Mouse (Mus musculus): ENCODE data around the gene Tmub2. TPM values are rescaled to one million over a fixed set of nuclear protein-coding genes. Genes with fewer than 3 reads are reported as not detected.

Gene Tmub2
- polyA plus RNA-seq, 1 experiment, result 74.1 TPM

DNA sequence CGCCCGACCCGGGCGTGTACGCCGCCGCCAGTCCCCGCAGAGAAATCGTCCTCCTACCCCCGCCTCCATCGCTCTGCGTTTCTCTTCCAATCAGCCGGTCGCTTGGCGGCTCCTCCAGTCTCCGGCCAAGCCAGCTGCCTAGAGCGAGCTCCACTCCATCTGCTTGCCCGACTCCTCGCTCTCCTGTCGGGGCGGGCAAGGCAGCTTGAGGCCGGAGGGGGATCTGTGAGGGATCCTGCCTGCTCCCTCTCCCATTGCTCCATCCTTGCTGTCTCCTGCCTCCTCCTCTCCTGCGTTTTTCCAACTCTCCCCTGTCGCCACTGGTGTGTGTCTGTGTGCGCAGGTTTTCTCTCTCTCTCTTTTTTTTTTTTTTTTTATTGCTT is 34.7 kb downstream of the Tmub2 start, which contains the start of gene Ubtf:
Gene Ubtf (minus strand): TSS at position 333 of the 383 bp plus-strand sequence.
- peak; percentile 67 for DNase-seq

DNA sequence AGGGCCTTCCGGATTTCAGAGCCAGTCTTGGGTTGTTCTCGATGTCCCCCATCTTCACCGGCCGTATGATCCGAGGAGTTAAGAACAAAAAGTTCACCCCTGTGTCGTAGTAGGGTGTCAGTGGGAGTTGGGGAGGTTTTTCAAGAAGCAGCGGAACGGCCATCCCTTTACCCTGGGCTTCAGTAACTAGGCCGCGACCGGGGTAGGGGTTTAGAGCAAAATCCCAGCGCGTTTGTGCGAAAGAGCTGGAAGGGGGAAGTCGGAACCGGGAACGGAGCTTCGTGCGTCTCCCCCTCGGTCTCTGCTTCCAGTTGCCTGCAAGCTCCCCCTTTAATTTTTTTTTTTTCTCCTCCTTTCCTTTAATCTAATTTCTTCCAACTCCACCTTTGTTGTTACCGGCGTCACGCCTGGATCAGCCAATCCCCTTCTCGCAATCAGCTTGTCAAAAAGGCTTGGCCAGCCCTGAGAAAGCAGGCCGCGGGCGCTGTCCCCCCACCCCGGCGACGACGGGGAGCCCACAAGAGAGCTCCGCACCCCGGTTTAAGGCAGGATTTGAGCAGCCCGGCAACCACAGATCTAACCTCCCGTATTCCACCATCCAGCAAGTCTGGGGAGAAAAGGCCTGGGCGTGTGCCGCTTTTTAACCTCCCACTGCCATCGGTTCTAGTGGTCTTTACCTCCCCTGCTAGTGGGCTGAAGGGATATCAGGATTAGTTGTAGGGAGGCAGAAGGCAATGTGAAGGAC is 35.4 kb downstream of the Tmub2 start:
- peak; percentile 54; the same call in 1 of the 2 replicates for TF ChIP-seq POLR2A (IDR thresholded peaks at IDR 0.05; ENCODE audit: control insufficient read depth, extremely low read depth, insufficient read depth, low read length, poor library complexity)
- 0 out of 2 replicates have a peak, but pooled peaks have one; percentile 10 for TF ChIP-seq CTCF (IDR thresholded peaks at IDR 0.05; ENCODE audit: borderline replicate concordance, control insufficient read depth, extremely low read depth, insufficient read depth, low read length, poor library complexity)
- Histone ChIP-seq H3K27me3 (ENCODE audit: control insufficient read depth, insufficient read depth, low read length) (no peaks in the 10 kb centered on the region; the same call in 1 of the 2 replicates), H3K27ac (ENCODE audit: control insufficient read depth, insufficient read depth, low read length) (peak overlapping the region; percentile 93), H3K4me1 (replicated peaks; ENCODE audit: control insufficient read depth, insufficient read depth, low read length) (peaks cover 15% of the 10 kb centered on the region), H3K36me3 (ENCODE audit: control insufficient read depth, insufficient read depth, low read length) (no peaks in the 10 kb centered on the region), H3K4me3 (ENCODE audit: control insufficient read depth, insufficient read depth, low read length) (peak overlapping the region; percentile 99)
- WGBS, result 1% methylated on average over 38 of the region's 38 CpGs
- peak; percentile 71 for DNase-seq

More for the DNA sequence above, 34.7 kb downstream of the Tmub2 start, which contains the start of gene Ubtf:
- H3K36me3 ChIP-seq (ENCODE audit: control insufficient read depth, insufficient read depth, low read length), result peaks cover 6% of the 10 kb centered on the region
- TF ChIP-seq POLR2A (IDR thresholded peaks at IDR 0.05; ENCODE audit: control insufficient read depth, extremely low read depth, insufficient read depth, low read length, poor library complexity) (no peak), CTCF (IDR thresholded peaks at IDR 0.05; ENCODE audit: borderline replicate concordance, control insufficient read depth, extremely low read depth, insufficient read depth, low read length, poor library complexity) (no peak)
- peak within 1 kb of the TSS; percentile 93 for H3K27ac ChIP-seq (ENCODE audit: control insufficient read depth, insufficient read depth, low read length)
- no peaks in the 10 kb centered on the region; the same call in 1 of the 2 replicates for H3K27me3 ChIP-seq (ENCODE audit: control insufficient read depth, insufficient read depth, low read length)
- H3K4me3 ChIP-seq (ENCODE audit: control insufficient read depth, insufficient read depth, low read length), result peak within 1 kb of the TSS; percentile 99
- WGBS, result under 1% methylated on average over 25 of the region's 25 CpGs
- peaks cover 15% of the 10 kb centered on the region for H3K4me1 ChIP-seq (replicated peaks; ENCODE audit: control insufficient read depth, insufficient read depth, low read length)

DNA sequence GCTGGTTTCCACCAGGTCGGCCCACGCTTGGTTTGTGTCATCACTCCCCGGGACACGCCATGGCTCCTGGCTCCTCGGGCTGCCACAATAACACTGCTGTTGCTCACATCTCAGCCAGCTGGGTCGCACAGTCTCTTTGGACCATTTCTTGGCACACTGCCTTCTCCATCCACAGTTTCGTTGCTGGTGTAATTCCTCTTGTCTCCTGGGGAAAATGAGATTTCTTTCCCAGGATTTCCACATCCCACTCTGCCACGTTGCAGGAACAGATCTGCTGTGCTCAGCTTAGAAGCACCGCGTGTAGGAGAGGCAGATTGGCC is 35.9 kb downstream of the Tmub2 start:
- H3K4me1 ChIP-seq (replicated peaks; ENCODE audit: control insufficient read depth, insufficient read depth, low read length), result peaks cover 13% of the 10 kb centered on the region
- no peaks in the 10 kb centered on the region for H3K36me3 ChIP-seq (ENCODE audit: control insufficient read depth, insufficient read depth, low read length)
- H3K4me3 ChIP-seq (ENCODE audit: control insufficient read depth, insufficient read depth, low read length), result peak overlapping the region; percentile 99
- TF ChIP-seq POLR2A (IDR thresholded peaks at IDR 0.05; ENCODE audit: control insufficient read depth, extremely low read depth, insufficient read depth, low read length, poor library complexity), result no peak
- TF ChIP-seq CTCF (IDR thresholded peaks at IDR 0.05; ENCODE audit: borderline replicate concordance, control insufficient read depth, extremely low read depth, insufficient read depth, low read length, poor library complexity), result no peak
- H3K27me3 ChIP-seq (ENCODE audit: control insufficient read depth, insufficient read depth, low read length), result no peaks in the 10 kb centered on the region; the same call in 1 of the 2 replicates
- no peak for DNase-seq
- H3K27ac ChIP-seq (ENCODE audit: control insufficient read depth, insufficient read depth, low read length), result no peak overlapping the region
- WGBS, result 57% methylated on average over 10 of the region's 10 CpGs

DNA sequence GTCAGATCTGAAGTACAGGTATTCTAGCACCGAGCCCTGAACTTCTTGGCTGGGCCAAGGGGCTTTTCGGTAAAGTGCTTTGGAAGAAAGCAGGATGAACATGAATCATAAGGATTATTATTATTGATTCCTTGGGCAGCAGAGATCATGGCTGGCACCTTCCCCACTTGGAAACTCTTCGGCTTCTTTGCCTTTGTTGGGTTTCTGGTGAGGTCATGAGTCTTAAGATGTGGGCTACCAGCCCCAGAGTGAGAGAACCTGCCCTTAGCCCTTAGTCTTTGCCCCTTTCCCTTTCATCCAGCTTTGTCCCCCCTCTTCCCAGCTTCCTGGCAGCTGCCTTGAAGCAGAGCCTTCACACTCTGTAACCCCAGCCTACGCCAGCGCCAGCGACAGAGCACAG is 37.2 kb downstream of the Tmub2 start:
- H3K4me3 ChIP-seq (ENCODE audit: control insufficient read depth, insufficient read depth, low read length), result no peak overlapping the region
- 76% methylated on average over 6 of the region's 6 CpGs for WGBS
- no peaks in the 10 kb centered on the region; the same call in 1 of the 2 replicates for H3K27me3 ChIP-seq (ENCODE audit: control insufficient read depth, insufficient read depth, low read length)
- TF ChIP-seq POLR2A (IDR thresholded peaks at IDR 0.05; ENCODE audit: control insufficient read depth, extremely low read depth, insufficient read depth, low read length, poor library complexity), result no peak
- TF ChIP-seq CTCF (IDR thresholded peaks at IDR 0.05; ENCODE audit: borderline replicate concordance, control insufficient read depth, extremely low read depth, insufficient read depth, low read length, poor library complexity), result no peak
- H3K27ac ChIP-seq (ENCODE audit: control insufficient read depth, insufficient read depth, low read length), result no peak overlapping the region
- no peak for DNase-seq
- H3K4me1 ChIP-seq (replicated peaks; ENCODE audit: control insufficient read depth, insufficient read depth, low read length), result peaks cover 8% of the 10 kb centered on the region
- H3K36me3 ChIP-seq (ENCODE audit: control insufficient read depth, insufficient read depth, low read length), result no peaks in the 10 kb centered on the region

DNA sequence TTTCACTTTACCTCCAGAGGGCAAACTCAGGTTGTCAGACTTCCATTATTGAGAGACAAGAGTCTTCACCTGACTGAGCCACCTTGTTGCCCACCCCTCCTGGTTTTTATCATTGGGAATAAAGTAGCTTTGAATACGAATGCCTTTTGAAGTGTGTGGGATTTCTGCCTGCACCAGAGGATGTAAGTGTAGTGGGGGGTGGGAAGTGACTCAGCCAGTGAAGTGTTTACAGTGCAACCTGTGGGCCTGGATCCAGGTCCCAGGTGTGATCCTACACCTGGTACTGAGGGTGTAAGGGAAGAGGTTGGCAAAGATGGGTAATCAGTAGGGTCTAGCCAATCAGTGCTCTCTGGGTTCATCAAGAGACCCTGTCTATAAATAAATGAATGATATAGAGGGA is 38.8 kb downstream of the Tmub2 start:
- WGBS, result 82% methylated on average over 1 of the region's 1 CpGs
- H3K27me3 ChIP-seq (ENCODE audit: control insufficient read depth, insufficient read depth, low read length), result no peaks in the 10 kb centered on the region; the same call in 1 of the 2 replicates
- no peak overlapping the region for H3K4me3 ChIP-seq (ENCODE audit: control insufficient read depth, insufficient read depth, low read length)
- H3K27ac ChIP-seq (ENCODE audit: control insufficient read depth, insufficient read depth, low read length), result no peak overlapping the region
- no peak for TF ChIP-seq CTCF (IDR thresholded peaks at IDR 0.05; ENCODE audit: borderline replicate concordance, control insufficient read depth, extremely low read depth, insufficient read depth, low read length, poor library complexity)
- TF ChIP-seq POLR2A (IDR thresholded peaks at IDR 0.05; ENCODE audit: control insufficient read depth, extremely low read depth, insufficient read depth, low read length, poor library complexity), result no peak
- no peaks in the 10 kb centered on the region for H3K36me3 ChIP-seq (ENCODE audit: control insufficient read depth, insufficient read depth, low read length)
- DNase-seq, result no peak
- H3K4me1 ChIP-seq (replicated peaks; ENCODE audit: control insufficient read depth, insufficient read depth, low read length), result peaks cover 8% of the 10 kb centered on the region

DNA sequence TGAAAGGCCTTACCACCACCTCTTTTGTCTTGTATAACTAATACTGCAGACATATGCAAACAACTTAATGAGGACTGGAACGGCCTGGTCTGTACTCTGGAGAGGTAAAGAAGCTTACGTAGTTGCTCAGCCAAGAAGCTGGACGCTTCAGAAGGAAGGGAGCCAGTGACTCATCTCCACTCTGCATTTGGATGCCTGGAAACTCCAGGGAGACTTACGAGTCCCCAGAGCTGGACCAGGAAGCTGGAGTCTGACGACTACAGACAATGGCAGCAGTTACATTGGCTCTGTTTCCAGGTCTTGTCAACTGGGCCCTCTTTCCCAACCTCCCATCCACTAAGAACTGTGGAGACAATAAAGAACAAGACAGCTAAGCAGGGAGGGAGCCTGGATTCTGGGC is 42.5 kb downstream of the Tmub2 start:
- no peaks in the 10 kb centered on the region for H3K36me3 ChIP-seq (ENCODE audit: control insufficient read depth, insufficient read depth, low read length)
- no peaks in the 10 kb centered on the region for H3K27me3 ChIP-seq (ENCODE audit: control insufficient read depth, insufficient read depth, low read length)
- no peak overlapping the region for H3K4me3 ChIP-seq (ENCODE audit: control insufficient read depth, insufficient read depth, low read length)
- TF ChIP-seq POLR2A (IDR thresholded peaks at IDR 0.05; ENCODE audit: control insufficient read depth, extremely low read depth, insufficient read depth, low read length, poor library complexity) (no peak), CTCF (IDR thresholded peaks at IDR 0.05; ENCODE audit: borderline replicate concordance, control insufficient read depth, extremely low read depth, insufficient read depth, low read length, poor library complexity) (no peak)
- WGBS, result 91% methylated on average over 5 of the region's 5 CpGs
- no peak overlapping the region for H3K27ac ChIP-seq (ENCODE audit: control insufficient read depth, insufficient read depth, low read length)
- no peak for DNase-seq
- no peaks in the 10 kb centered on the region for H3K4me1 ChIP-seq (replicated peaks; ENCODE audit: control insufficient read depth, insufficient read depth, low read length)
